Mouse (Mus musculus) urinary bladder, postnatal 10 days (tissue): ENCODE results near the gene Nfatc3.

Experiments
- DNase-seq: peaks from one replicate; pipeline ENCODE4 v3.0.0; 2022; ENCODE audit warnings: low spot score

Nfatc3 gene

DNA sequence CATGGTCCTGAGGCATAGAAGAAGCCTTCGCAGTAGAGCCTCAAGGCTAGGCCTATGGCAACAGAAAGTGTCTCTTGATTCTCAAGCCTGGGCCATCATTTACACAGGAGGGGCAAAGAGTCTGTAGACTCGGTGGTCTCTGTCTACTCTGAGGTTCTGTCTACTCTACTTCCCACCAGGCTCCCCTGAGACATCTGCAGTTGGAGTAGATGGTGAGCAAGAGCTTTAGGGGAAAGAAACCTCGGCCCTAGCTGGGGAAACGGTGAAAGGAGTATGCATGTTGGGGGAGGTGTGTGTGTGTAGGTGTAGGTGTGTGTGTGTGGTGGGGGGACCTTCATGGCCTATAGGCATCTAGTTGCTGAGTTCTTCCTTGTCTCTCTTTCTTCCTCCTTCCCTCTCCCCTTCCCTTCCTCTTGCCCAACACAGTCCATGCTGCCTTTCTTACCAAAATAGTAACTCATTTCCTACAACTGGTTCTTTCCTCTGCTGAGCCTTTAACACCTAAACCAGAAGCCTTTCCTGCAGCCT is 2.1 kb upstream of the Nfatc3 start:
- no peak for DNase-seq

- no peak for DNase-seq
Measured at GRCm38 (mm10) chr8:106059613-106060371, 1.2 kb downstream of the Nfatc3 start.

- DNase-seq: no peak
Measured at GRCm38 (mm10) chr8:106060521-106060920, 1.9 kb downstream of the Nfatc3 start.

DNA sequence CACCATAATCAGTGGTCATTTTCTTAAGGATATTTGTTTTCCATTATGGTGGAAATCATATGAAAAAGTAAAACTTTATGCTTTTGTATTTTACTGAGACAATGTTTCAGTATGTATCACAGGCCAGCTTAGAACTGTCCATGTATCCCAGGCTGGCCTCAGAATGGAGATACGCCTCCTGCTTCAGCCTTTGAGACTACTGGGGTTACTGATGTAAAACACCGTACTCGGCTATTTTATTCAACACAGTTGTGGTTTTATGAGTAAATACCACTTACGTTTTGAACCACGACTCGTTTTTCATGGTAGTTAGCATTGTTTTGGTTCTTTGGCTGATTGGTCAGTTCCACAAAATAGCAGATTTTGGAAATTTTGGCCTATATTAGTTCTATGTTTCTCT is 3.0 kb downstream of the Nfatc3 start:
- no peak for DNase-seq

DNA sequence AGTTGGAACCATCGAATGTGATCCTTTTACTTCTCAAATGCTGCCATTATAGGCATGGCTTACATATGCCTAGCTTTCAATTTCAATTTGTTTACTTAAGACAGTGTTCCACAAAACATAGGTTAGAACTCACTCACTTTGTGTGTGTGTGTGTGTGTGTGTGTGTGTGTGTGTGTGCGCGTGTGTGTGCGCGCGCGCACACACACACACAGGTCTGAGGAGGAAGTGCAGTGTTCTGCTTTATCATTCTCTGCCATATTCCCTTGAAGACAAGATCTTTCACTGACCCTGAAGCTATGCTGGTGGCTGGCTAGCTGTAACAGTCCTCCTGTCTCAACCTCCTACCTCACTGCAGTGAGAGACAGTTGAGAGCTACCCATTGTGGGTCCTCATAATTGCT is 4.4 kb downstream of the Nfatc3 start:
- no peak for DNase-seq

DNA sequence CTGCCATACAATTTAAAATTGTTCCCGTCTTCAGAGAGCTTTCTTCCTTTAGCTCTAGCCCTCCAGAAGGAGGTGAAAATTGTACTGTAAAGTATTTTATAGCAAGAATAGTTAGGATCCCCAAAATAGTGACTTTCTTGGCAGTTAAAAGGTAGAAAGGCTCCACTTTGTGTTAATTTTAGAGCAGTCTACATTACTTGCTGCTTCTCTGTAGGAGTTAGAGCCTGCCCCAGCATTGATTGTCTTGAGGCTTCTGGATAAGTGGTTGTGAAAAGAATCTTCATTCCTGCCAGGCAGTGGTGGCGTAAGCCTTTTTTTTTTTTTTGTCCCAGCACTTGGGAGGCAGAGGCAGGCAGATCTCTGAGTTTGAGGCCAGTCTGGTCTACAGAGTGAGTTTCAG is 8.1 kb downstream of the Nfatc3 start:
- no peak for DNase-seq

GRCm38 (mm10) chr8:106069565-106069964 is 10.9 kb downstream of the Nfatc3 start:
- DNase-seq: no peak

DNA sequence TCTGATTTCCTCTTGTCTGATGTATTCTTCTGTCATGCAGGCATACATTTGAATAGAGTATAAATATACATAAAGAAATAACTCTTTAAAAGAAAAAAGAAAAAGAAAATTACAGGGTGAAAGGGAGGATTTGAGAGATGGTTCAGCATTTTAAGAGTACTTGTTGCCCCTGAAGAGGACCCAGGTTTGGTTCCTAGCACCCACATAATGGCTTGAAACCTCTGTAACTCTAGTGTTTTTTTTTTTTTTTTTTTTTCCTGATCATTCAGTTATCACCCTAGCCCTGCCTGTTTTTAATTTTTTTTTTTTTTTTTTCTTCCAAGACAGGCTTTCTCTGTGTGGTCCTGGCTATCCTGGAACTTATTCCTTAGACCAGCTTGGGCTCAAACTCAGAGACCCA is 13.5 kb downstream of the Nfatc3 start:
- DNase-seq: no peak

GRCm38 (mm10) chr8:106074236-106074635 is 15.6 kb downstream of the Nfatc3 start:
- DNase-seq: no peak

DNA sequence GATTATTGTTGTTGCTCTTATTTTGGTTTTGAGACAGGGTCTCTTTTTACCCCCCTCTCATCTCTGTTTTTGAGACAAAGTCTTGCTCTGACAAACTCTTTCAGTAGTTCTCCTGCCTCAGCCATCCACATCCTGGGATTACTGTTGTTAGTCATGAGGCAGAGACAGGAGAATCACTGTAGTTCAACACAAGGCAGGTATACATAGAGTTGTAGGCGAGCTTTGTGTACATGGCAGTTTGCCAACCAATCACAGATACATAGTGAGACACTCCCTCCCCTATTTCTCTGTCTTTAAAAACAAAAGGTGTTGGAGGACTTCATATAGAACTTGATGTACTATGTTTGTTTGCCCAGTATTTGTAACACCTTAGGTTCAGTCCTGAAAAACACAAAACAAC is 16.0 kb downstream of the Nfatc3 start:
- no peak for DNase-seq

- DNase-seq: no peak
Measured at GRCm38 (mm10) chr8:106075161-106075862, 16.7 kb downstream of the Nfatc3 start.

DNA sequence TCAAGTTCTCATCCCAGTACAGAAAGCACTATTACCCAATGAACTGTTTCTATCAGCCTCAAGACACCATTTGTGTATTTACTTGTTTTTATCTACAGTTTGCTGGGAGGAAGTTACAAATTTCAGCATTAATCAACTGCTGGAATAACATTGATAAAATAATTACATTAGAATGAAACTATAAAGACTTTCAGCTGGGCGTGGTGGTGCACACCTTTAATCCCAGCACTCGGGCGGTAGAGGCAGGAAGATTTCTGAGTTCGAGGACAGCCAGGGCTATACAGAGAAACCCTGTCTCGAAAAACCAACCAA is 17.2 kb downstream of the Nfatc3 start:
- DNase-seq: no peak

GRCm38 (mm10) chr8:106076612-106077011 is 18.0 kb downstream of the Nfatc3 start:
- no peak for DNase-seq

DNA sequence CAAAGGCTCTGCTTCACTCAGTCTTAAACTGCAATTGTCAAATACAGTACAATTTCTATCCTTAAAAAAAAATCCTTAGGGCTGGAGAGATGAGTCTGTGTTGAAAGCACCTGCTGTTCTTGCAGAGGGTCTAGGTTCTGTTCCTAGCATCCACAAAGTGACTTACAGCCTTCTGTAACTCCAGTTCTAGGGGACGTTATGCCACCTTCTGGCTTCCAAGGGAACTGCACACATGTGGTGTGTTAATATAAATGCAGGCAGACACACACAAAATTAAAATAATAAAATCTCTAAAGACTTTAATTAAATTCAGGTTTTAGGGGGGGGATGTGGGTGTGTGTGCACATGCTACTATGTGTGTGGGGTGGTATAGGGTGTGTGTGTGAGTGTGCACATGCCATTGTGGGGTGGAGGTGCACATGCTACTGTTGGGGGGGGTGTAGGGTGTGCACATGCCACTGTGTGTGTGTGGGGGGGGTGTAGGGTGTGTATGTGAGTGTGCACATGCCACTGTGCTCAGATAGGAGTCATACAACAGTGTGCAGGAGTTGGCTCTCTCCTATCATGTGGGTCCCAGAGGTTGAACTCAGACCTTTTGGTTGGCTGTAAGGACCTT is 18.9 kb downstream of the Nfatc3 start:
- DNase-seq: no peak

GRCm38 (mm10) chr8:106102321-106102720 is 43.7 kb downstream of the Nfatc3 start:
- DNase-seq: no peak

- DNase-seq: no peak
Measured at GRCm38 (mm10) chr8:106103888-106104287, 45.2 kb downstream of the Nfatc3 start.

- DNase-seq: no peak
Measured at GRCm38 (mm10) chr8:106106193-106106592, 47.6 kb downstream of the Nfatc3 start.

GRCm38 (mm10) chr8:106108080-106108479 is 49.4 kb downstream of the Nfatc3 start:
- DNase-seq: no peak

- DNase-seq: no peak
Measured at GRCm38 (mm10) chr8:106108729-106109128, 50.1 kb downstream of the Nfatc3 start.

GRCm38 (mm10) chr8:106112041-106112440 is 53.4 kb downstream of the Nfatc3 start:
- no peak for DNase-seq

GRCm38 (mm10) chr8:106112514-106112913 is 53.9 kb downstream of the Nfatc3 start:
- no peak for DNase-seq

- no peak for DNase-seq
Measured at GRCm38 (mm10) chr8:106115897-106116296, 57.3 kb downstream of the Nfatc3 start.

DNA sequence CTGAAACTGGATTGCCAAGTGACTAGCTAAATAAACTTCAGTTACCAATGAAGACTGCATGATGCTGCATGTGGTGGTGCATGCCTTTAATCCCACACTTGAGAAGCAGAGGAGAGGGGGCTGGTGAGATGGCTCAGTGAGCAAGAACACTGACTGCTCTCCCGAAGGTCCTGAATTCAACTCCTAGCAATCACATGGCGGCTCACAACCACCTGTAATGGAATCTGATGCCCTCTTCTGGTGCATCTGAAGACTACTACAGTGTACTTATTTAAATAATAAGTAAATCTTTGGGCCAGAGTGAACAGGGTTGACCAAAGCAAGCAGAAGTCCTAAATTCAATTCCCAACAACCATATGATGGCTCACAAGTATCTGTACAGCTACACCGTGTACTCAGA is 64.8 kb downstream of the Nfatc3 start:
- no peak for DNase-seq
